Mouse (Mus musculus) G1E (cell line): Measurements from ENCODE around the gene Stx4a.
"Not testable (repeated sequence)": the region's sequence is repeated elsewhere in the genome, so short reads cannot be mapped to it uniquely, and the experiment has no call there.

Experiments
- CTCF ChIP-seq: IDR thresholded peaks from 2 replicates; pipeline ENCODE4 v1.5.1; 2012; ENCODE audit warnings: low read depth, low read length, inconsistent platforms, mixed read lengths
- POLR2AphosphoS5 ChIP-seq: IDR thresholded peaks from 2 replicates; pipeline ENCODE4 v1.6.1; 2012; ENCODE audit warnings: low read depth, low read length, inconsistent platforms; ENCODE audit not compliant: insufficient replicate concordance

DNA sequence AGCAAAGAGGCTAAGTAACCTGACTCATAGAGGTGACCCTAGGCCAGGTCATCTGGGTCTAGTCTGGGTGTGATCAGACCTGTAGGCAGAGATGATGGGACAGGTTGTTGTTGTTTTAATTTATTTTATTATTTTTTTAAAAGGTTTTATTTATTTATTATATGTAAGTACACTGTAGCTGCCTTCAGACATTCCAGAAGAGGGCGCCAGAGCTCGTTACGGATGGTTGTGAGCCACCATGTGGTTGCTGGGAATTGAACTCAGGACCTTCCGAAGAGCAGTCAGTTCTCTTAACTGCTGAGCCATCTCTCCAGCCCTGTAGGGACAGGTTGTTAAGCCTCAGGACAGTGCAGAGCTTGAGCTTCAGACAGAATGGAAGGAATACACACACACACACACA is 13.8 kb downstream of the Stx4a start:
- not testable (repeated sequence) for TF ChIP-seq CTCF, POLR2AphosphoS5
